Mouse (Mus musculus): ENCODE results near the gene Bspry.

GRCm38 (mm10) chr4:62487172-62487571 is 7.3 kb downstream of the Bspry start:
- TF ChIP-seq CTCF (IDR thresholded peaks at IDR 0.05; ENCODE audit: control insufficient read depth, insufficient read depth, low read length), result no peak
- TF ChIP-seq POLR2A (IDR thresholded peaks at IDR 0.05; ENCODE audit: borderline replicate concordance, control insufficient read depth, low read depth, low read length), result no peak

All from bone marrow, adult 2 months (tissue).